Mouse (Mus musculus) heart, embryonic 14.5 days (tissue): ENCODE measurements at regions not wholly inside any gene's neighbourhood (a gene's known extent, or its start where the extent isn't known, plus 50 kb on each side); places are given as distances from the start of the nearest gene placed in this dataset.

Experiments used
- ATAC-seq: fragments of 200-750 bp; cut with Nextera tagmentation; 2 replicates; pipeline ENCODE4 v1.8.0; 2017; ENCODE audit warnings: low read depth, moderate TSS enrichment; ENCODE audit not compliant: insufficient number of reproducible peaks, insufficient read depth, low FRiP score
- H3K27ac ChIP-seq, 2 experiments: fragments of 200-500 bp in 1 of 2; fragments of 300-500 bp in 1 of 2; sonication (generic) in 1 of 2; replicated peaks in 1 of 2; 2 replicates each; pipeline ENCODE4 v1.5.1; 2012 to 2014; ENCODE audit warnings: low read depth in 2 of 2, low read length in 2 of 2, control low read depth in 1 of 2, mild to moderate bottlenecking in 1 of 2, mixed read lengths in 1 of 2; ENCODE audit not compliant: control insufficient read depth in 1 of 2, insufficient read depth in 1 of 2
- H3K27me3 ChIP-seq: fragments of 300-500 bp; sonication (generic); 2 replicates; pipeline ENCODE4 v1.6.1; 2014; ENCODE audit warnings: mild to moderate bottlenecking, low read length, control low read depth; ENCODE audit not compliant: control insufficient read depth, insufficient read depth
- H3K36me3 ChIP-seq: fragments of 300-500 bp; sonication (generic); 2 replicates; pipeline ENCODE4 v1.6.1; 2014; ENCODE audit warnings: mild to moderate bottlenecking, control low read depth, low read length, mixed read lengths; ENCODE audit not compliant: control insufficient read depth, insufficient read depth
- H3K4me1 ChIP-seq, 2 experiments: fragments of 200-500 bp in 1 of 2; fragments of 300-500 bp in 1 of 2; sonication (generic) in 1 of 2; 2 replicates each; pipeline ENCODE4 v1.6.1; 2012 to 2014; ENCODE audit warnings: low read length in 2 of 2, control low read depth in 1 of 2, mixed read lengths in 1 of 2; ENCODE audit not compliant: control insufficient read depth in 2 of 2, insufficient read depth in 2 of 2
- H3K4me2 ChIP-seq: fragments of 300-500 bp; sonication (generic); 2 replicates; pipeline ENCODE4 v1.6.1; 2014; ENCODE audit warnings: mild to moderate bottlenecking, low read length
- H3K4me3 ChIP-seq, 2 experiments: fragments of 200-500 bp in 1 of 2; fragments of 300-500 bp in 1 of 2; sonication (generic) in 1 of 2; 2 replicates each; pipeline ENCODE4 v1.5.1; 2012 to 2014; ENCODE audit warnings: low read length in 2 of 2, mild to moderate bottlenecking in 2 of 2, control low read depth in 1 of 2, low read depth in 1 of 2, moderate library complexity in 1 of 2; ENCODE audit not compliant: control insufficient read depth in 1 of 2, insufficient read depth in 1 of 2
- H3K9ac ChIP-seq: fragments of 300-500 bp; sonication (generic); 2 replicates; pipeline ENCODE4 v1.6.1; 2014; ENCODE audit warnings: mild to moderate bottlenecking, low read length
- H3K9me3 ChIP-seq: fragments of 300-500 bp; sonication (generic); 2 replicates; pipeline ENCODE4 v1.6.1; 2016; ENCODE audit warnings: low read length, control low read depth; ENCODE audit not compliant: control insufficient read depth
- WGBS: fragments of 180-500 bp; shearing (Covaris S2); extraction: QIAGEN DNeasy Blood & Tissue Kit; methylation state at CpG from one replicate; pipeline ENCODE4 v1.1.7; 2014; 5-methylcytosine and 5-hydroxymethylcytosine counted together

DNA sequence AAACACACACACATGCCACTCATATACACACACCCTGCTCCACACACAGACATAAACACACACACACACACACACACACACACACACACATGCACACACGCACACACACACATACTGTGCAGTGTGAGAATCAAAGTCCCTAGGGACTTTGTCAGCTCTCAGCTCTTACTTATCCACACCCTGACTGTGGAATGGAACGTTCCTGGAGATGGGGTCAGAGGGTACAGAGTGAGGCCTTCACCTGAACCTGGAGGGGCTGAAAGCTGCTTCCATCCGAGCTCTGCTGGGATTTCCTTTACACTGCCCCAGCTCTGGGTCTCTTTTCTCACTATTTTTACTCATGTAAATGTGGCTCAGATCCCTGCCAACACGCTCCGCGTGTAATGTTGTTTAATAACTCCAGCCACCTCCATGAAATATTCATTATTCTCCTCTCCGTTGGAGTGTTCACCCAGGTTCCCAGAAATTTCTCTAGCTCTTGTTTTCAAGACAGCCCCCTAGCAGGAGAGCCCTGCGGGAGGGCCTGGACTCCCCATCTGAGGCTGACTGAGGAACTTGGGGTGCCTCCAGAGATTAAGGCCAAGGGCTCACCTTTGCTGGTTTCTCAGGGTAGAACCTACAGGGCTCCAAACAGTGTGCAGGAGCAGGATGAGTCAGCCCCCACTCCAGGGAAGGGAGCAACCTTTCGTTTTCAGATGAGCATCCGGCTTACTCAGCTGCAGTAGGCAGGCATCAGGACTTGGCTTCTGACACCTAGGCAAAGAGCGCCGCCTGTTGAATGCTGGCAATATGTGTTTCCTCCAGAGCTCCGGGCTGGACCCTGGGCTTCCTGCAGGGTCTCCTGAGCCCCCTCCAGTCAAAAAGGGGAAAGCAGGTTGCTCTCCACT, 360.8 kb upstream of the Dynlrb2 start:
- Histone ChIP-seq H3K9me3 (no peaks in the 10 kb centered on the region), H3K4me2 (no peak overlapping the region), H3K4me3 (no peak overlapping the region), H3K9ac (no peak overlapping the region), H3K27me3 (no peaks in the 10 kb centered on the region), H3K4me1 (no peaks in the 10 kb centered on the region), H3K27ac (no peak overlapping the region), H3K36me3 (no peaks in the 10 kb centered on the region)
- no peak for ATAC-seq
- WGBS, result 51% methylated on average over 13 of the region's 13 CpGs

DNA sequence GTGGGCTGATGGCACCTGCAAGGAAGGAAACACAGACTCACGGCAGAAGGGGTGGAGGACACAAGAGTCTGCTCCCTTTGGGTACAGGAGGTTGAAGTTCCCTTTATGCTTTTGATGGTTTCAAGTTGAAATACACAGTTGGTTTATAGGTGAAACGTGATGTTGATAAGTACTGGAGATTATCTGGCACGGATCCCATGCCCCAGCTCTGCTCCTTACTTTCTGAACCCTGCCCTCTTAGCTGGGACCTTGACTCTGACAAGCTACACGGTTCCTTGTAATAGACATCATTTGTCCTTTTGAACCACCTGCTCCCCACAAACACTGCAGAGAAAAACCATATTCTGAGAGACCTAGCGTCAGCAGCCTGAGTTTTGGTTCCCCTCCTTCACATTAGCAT, 363.4 kb upstream of the Dynlrb2 start:
- H3K4me2 ChIP-seq, result no peak overlapping the region
- WGBS, result 67% methylated on average over 5 of the region's 5 CpGs

DNA sequence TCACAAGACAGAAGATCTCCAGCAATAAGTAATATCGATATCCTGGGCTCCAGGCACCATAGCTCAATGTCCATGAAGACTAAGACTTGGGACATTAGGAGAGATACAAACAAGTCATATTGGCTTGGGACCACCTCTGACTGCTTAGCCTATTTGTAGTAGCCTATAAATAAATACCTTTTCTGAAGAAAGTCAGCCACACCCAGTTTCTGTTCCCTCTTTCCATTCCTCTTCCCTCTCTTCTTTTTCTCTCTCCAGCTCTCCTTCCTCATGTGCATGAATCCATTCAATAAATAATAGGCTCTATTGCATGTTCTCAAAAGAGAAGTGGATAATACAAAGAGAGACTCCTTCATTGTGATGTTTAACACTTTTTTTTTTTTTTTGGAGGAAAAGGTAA, 364.8 kb upstream of the Dynlrb2 start:
- Histone ChIP-seq H3K27ac (no peak overlapping the region), H3K9ac (no peak overlapping the region), H3K27me3 (no peaks in the 10 kb centered on the region), H3K36me3 (no peaks in the 10 kb centered on the region), H3K4me2 (no peak overlapping the region), H3K9me3 (no peaks in the 10 kb centered on the region), H3K4me3 (no peak overlapping the region), H3K4me1 (no peaks in the 10 kb centered on the region)
- ATAC-seq, result no peak
- 68% methylated on average over 1 of the region's 1 CpGs for WGBS

More for the DNA sequence above, 363.4 kb upstream of the Dynlrb2 start:
- ATAC-seq, result no peak
- H3K4me1 ChIP-seq, result no peaks in the 10 kb centered on the region
- H3K9me3 ChIP-seq, result no peaks in the 10 kb centered on the region
- no peaks in the 10 kb centered on the region for H3K27me3 ChIP-seq
- no peak overlapping the region for H3K4me3 ChIP-seq
- H3K27ac ChIP-seq, result no peak overlapping the region
- H3K9ac ChIP-seq, result no peak overlapping the region
- no peaks in the 10 kb centered on the region for H3K36me3 ChIP-seq

DNA sequence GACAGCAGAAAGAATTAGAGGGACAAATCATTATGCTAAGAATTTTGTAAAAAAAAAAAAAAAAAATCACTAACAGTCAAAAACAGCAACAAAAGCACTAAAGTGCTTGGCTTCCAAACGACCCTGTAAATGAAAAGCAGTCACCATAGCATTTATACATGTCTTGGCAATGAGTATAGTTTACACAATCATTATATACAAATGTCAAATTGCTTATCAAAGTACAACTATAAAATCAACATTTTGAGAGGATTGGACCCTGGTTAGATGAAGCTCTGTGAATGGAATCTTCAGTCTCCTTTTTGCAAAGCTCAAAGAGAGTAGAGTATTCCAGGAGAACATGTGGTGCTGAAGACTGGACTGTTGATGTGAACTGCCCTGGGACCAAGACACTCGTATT, 367.0 kb upstream of the Dynlrb2 start:
- WGBS, result 62% methylated on average over 2 of the region's 2 CpGs
- Histone ChIP-seq H3K27ac (no peak overlapping the region), H3K4me1 (no peaks in the 10 kb centered on the region)

DNA sequence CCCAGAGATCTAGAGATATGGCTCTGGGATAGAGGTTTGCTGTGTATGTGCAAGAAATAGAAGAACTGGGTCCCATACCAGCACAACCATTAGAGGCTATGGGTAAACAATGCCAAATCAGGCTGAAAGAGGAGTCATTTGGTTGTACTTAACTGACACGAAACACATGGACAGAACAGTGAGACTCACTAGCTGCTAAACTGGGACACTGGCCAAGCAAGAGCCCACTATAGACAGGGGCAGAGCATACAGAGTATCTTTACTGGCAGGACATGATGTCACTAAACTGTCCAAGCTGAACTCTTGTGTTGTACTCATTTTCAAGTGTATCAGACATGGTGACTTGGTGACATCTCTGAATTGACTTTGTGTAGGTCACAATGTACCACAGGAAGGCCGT, 371.3 kb upstream of the Dynlrb2 start:
- no peaks in the 10 kb centered on the region for H3K4me1 ChIP-seq
- no peak overlapping the region for H3K4me2 ChIP-seq
- no peak overlapping the region for H3K9ac ChIP-seq
- WGBS, result 64% methylated on average over 2 of the region's 2 CpGs
- H3K27ac ChIP-seq, result no peak overlapping the region
- H3K9me3 ChIP-seq, result no peaks in the 10 kb centered on the region
- H3K4me3 ChIP-seq, result no peak overlapping the region
- ATAC-seq, result no peak
- no peaks in the 10 kb centered on the region for H3K36me3 ChIP-seq
- no peaks in the 10 kb centered on the region for H3K27me3 ChIP-seq

More for the DNA sequence above, 367.0 kb upstream of the Dynlrb2 start:
- Histone ChIP-seq H3K4me2 (no peak overlapping the region), H3K9ac (no peak overlapping the region), H3K4me3 (no peak overlapping the region), H3K27me3 (no peaks in the 10 kb centered on the region), H3K36me3 (no peaks in the 10 kb centered on the region), H3K9me3 (no peaks in the 10 kb centered on the region)
- ATAC-seq, result no peak

DNA sequence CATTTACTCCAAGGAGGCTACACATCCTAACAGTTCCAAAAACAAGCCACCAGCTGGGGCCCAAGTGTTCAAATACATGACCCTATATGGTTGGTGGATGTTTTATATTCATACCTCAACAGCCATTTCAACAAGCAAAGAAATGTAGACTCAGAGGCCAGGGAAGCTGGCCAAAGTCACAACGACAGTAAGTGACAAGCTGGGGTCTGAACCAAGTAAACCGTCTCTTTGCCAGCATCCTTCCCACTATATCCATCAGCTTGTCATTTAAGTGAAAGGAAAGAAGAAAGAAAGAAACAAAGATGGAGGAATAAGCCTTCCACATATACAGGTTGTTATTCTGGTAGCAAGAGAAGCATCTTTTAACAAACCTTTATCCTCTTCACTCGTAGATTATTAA, 371.7 kb upstream of the Dynlrb2 start:
- Histone ChIP-seq H3K4me3 (no peak overlapping the region), H3K4me1 (no peaks in the 10 kb centered on the region), H3K27ac (no peak overlapping the region), H3K27me3 (no peaks in the 10 kb centered on the region), H3K9ac (no peak overlapping the region), H3K9me3 (no peaks in the 10 kb centered on the region), H3K4me2 (no peak overlapping the region), H3K36me3 (no peaks in the 10 kb centered on the region)
- ATAC-seq, result no peak
- WGBS, result 79% methylated on average over 3 of the region's 3 CpGs

DNA sequence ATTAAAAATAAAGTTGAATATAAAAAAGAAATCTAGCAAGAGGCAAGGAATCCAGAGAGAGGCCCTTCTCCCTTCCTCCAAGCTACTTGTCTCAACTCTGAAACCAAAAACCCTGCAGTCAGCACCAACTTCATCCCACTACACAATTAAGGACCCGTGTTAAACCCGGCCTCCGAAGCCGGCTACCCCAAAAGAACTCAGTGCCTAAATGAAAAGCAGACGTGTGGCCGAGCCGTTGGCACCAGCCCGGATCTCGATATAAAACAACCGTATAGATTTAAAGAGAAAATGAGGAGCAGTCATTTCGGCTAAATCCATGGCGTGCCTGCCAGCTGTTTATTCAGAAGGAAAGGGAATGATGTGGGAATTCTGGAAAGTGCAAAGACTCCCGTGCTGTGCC, 384.7 kb upstream of the Dynlrb2 start:
- Histone ChIP-seq H3K4me1 (peaks cover 9 to 11% of the 10 kb centered on the region in 2 experiments), H3K36me3 (no peaks in the 10 kb centered on the region), H3K9ac (no peak overlapping the region), H3K27ac (no peak overlapping the region), H3K4me3 (no peak overlapping the region), H3K9me3 (no peaks in the 10 kb centered on the region), H3K27me3 (0 out of 2 replicates have a peak, but pooled peaks cover 3% of the 10 kb centered on the region), H3K4me2 (no peak overlapping the region)
- ATAC-seq, result no peak
- 74% methylated on average over 13 of the region's 13 CpGs for WGBS

DNA sequence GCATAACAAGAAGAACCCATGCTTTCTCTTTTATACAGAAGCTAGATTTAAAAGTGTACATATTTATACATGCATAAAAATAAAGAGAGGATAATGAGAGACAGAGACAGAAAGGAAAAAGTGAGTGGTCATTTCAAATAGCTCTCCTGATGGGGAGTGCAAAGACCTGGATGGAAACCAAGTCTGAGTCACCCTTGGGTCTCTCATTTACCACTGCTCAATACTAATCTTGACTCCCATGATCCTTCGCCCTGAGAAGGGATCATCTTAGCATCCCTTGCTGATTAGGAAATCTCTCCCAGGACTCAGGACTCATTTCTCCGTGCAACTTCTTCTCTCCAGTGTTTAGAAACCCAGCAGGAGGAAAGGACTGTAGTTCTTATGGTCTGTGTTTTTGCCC, 386.9 kb upstream of the Dynlrb2 start:
- WGBS, result 67% methylated on average over 2 of the region's 2 CpGs
- H3K27ac ChIP-seq, result no peak overlapping the region
- no peak for ATAC-seq

More for the DNA sequence above, 386.9 kb upstream of the Dynlrb2 start:
- no peak overlapping the region for H3K4me3 ChIP-seq
- no peak overlapping the region for H3K9ac ChIP-seq
- H3K9me3 ChIP-seq, result no peaks in the 10 kb centered on the region
- H3K4me2 ChIP-seq, result no peak overlapping the region
- no peaks in the 10 kb centered on the region for H3K27me3 ChIP-seq
- H3K4me1 ChIP-seq, result peaks cover 15 to 21% of the 10 kb centered on the region in 2 experiments
- H3K36me3 ChIP-seq, result no peaks in the 10 kb centered on the region
